Mouse (Mus musculus) fibroblast of lung, adult 2 months (primary cell): ENCODE measurements around the gene Ndst2.
A peak's percentile ranks its signal among the peaks of the same experiment; 100 is the strongest.

Experiments used
- DNase-seq: peaks from one replicate; pipeline ENCODE4 v3.0.0-alpha.2; 2011; ENCODE audit warnings: low read depth

Ndst2 gene

GRCm38 (mm10) chr14:20733952-20734774 lies at the start of gene Ndst2:
TSS of gene Ndst2 (minus strand) at chr14:20734562.
- peak; percentile 71 for DNase-seq

- no peak for DNase-seq
Observed at GRCm38 (mm10) chr14:20783526-20783925, 49.2 kb upstream of the Ndst2 start.

GRCm38 (mm10) chr14:20782860-20783259 lies 48.5 kb upstream of the Ndst2 start:
- DNase-seq = no peak

GRCm38 (mm10) chr14:20780217-20780616 lies 45.9 kb upstream of the Ndst2 start:
- DNase-seq = no peak

GRCm38 (mm10) chr14:20778496-20778895 lies 44.1 kb upstream of the Ndst2 start:
- no peak for DNase-seq

- DNase-seq = no peak
Observed at GRCm38 (mm10) chr14:20775661-20776060, 41.3 kb upstream of the Ndst2 start.

GRCm38 (mm10) chr14:20773410-20773809 lies 39.0 kb upstream of the Ndst2 start:
- no peak for DNase-seq

GRCm38 (mm10) chr14:20772808-20773207 lies 38.4 kb upstream of the Ndst2 start:
- peak; percentile 58 for DNase-seq

- no peak for DNase-seq
Observed at GRCm38 (mm10) chr14:20771941-20772340, 37.6 kb upstream of the Ndst2 start.

- peak; percentile 94 for DNase-seq
Observed at GRCm38 (mm10) chr14:20768581-20768980, 34.2 kb upstream of the Ndst2 start.

- DNase-seq = no peak
Observed at GRCm38 (mm10) chr14:20767936-20768335, 33.6 kb upstream of the Ndst2 start.

- peak; percentile 99 for DNase-seq
Observed at GRCm38 (mm10) chr14:20765642-20766258, 31.4 kb upstream of the Ndst2 start.

GRCm38 (mm10) chr14:20764942-20765341 lies 30.6 kb upstream of the Ndst2 start:
- no peak for DNase-seq

GRCm38 (mm10) chr14:20758768-20759435 lies 24.5 kb upstream of the Ndst2 start:
- DNase-seq = no peak

- no peak for DNase-seq
Observed at GRCm38 (mm10) chr14:20757370-20757907, 23.1 kb upstream of the Ndst2 start.

GRCm38 (mm10) chr14:20753792-20754191 lies 19.4 kb upstream of the Ndst2 start:
- DNase-seq = no peak

GRCm38 (mm10) chr14:20750503-20750902 lies 16.1 kb upstream of the Ndst2 start:
- no peak for DNase-seq

- DNase-seq = no peak
Observed at GRCm38 (mm10) chr14:20749494-20750051, 15.2 kb upstream of the Ndst2 start.

GRCm38 (mm10) chr14:20748388-20748787 lies 14.0 kb upstream of the Ndst2 start:
- DNase-seq = no peak

GRCm38 (mm10) chr14:20746935-20747334 lies 12.6 kb upstream of the Ndst2 start:
- no peak for DNase-seq

GRCm38 (mm10) chr14:20743614-20744013 lies 9.3 kb upstream of the Ndst2 start:
- no peak for DNase-seq

GRCm38 (mm10) chr14:20741301-20741700 lies 6.9 kb upstream of the Ndst2 start:
- no peak for DNase-seq
